ENCODE assay signal across 8 mouse cellular contexts in the genomic region with DNA sequence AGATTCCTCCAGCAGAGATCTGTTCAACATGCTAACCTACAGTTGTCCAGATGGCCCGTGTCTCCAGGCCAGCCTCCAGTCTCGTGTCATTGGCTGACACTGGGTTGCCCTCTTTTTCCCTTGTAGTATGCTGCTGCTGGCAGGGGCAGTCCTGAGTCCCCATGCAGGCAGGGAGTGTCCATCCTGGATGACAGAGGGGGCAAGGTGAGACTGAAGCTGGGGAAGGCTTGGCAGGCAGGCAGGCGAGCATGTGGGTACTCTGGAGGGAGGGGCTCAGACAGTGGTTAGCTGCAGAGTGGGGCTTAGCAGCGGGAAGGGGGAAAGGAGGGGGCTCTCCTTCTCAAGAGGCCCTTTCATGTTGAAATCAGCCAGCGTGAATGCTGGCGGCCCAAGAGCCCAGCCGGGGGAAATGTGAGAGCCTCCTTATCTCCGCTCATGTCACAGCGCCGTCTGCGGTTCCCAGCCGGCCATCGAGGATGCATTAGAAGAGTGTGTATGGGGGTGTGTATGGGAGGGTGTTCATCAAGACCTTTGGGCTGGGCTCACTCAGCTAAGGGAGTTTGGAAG.
DNase-seq lines count a peak whose midpoint lies in the region; ATAC-seq lines count a peak whose summit lies in the region.

No protein-coding gene starts in this region.

- DNase-seq in kidney, postnatal 10 days, result peak; percentile 32
- DNase-seq in kidney, adult 11 months, result no peak
- peak; percentile 44 for DNase-seq in embryo, embryonic 10.5 days (ENCODE audit: low spot score)
- peak; percentile 30 for DNase-seq in hindbrain, embryonic 10.5 days (ENCODE audit: low spot score)
- DNase-seq in midbrain, embryonic 14.5 days, result peak; percentile 46
- no peak for DNase-seq in gastrocnemius, postnatal 25 days
- DNase-seq in right cerebral cortex, postnatal 10 days (ENCODE audit: low spot score in 2 of 2), result no peak
- no peak for DNase-seq in spleen, postnatal 10 days (ENCODE audit: low spot score in 2 of 2)

- no peak overlapping the region for H3K4me3 ChIP-seq in hindbrain, embryonic 10.5 days
- no peak overlapping the region for H3K4me3 ChIP-seq in midbrain, embryonic 14.5 days (replicated peaks; ENCODE audit: low read depth, low read length)

- H3K36me3 ChIP-seq in hindbrain, embryonic 10.5 days, result no peaks in the 10 kb centered on the region
- no peaks in the 10 kb centered on the region for H3K36me3 ChIP-seq in midbrain, embryonic 14.5 days (ENCODE audit: control insufficient read depth, insufficient read depth, low read length)

- ATAC-seq in midbrain, embryonic 14.5 days (ENCODE audit: low FRiP score, low TSS enrichment), result peak; percentile 34; the same call in 1 of the 2 replicates

- no peak overlapping the region for H3K9ac ChIP-seq in midbrain, embryonic 14.5 days (replicated peaks; ENCODE audit: low read length)

- peak overlapping the region; percentile 71 for H3K27ac ChIP-seq in hindbrain, embryonic 10.5 days
- no peak overlapping the region for H3K27ac ChIP-seq in midbrain, embryonic 14.5 days (replicated peaks; ENCODE audit: low read depth, low read length)

- no peaks in the 10 kb centered on the region for H3K9me3 ChIP-seq in hindbrain, embryonic 10.5 days
- H3K9me3 ChIP-seq in midbrain, embryonic 14.5 days (ENCODE audit: control insufficient read depth, low read length), result no peaks in the 10 kb centered on the region

- peaks cover 95% of the 10 kb centered on the region for H3K27me3 ChIP-seq in hindbrain, embryonic 10.5 days (ENCODE audit: insufficient read depth, poor library complexity, severe bottlenecking)
- H3K27me3 ChIP-seq in midbrain, embryonic 14.5 days (ENCODE audit: control insufficient read depth, insufficient read depth, low read length), result 0 out of 2 replicates have a peak, but pooled peaks cover 3% of the 10 kb centered on the region

- peaks cover 13% of the 10 kb centered on the region for H3K4me1 ChIP-seq in hindbrain, embryonic 10.5 days (replicated peaks)
- H3K4me1 ChIP-seq in midbrain, embryonic 14.5 days (ENCODE audit: control insufficient read depth, insufficient read depth, low read length), result 0 out of 2 replicates have a peak, but pooled peaks cover 5% of the 10 kb centered on the region

- 33% methylated on average over 13 of the region's 13 CpGs for WGBS in hindbrain, embryonic 10.5 days
- 34% methylated on average over 13 of the region's 13 CpGs for WGBS in midbrain, embryonic 14.5 days

- H3K4me2 ChIP-seq in midbrain, embryonic 14.5 days (ENCODE audit: low read length), result no peak overlapping the region

Comparison
In these comparisons a context has a peak if more than half of its experiments do, and no peak if none do; other contexts are left out.
1. DNase-seq: peak in kidney, postnatal 10 days (single experiment), embryo, embryonic 10.5 days (single experiment), hindbrain, embryonic 10.5 days (single experiment) and midbrain, embryonic 14.5 days (single experiment); none in kidney, adult 11 months (single experiment), gastrocnemius, postnatal 25 days (single experiment), right cerebral cortex, postnatal 10 days (0 of 2) and spleen, postnatal 10 days (0 of 2).